Mouse (Mus musculus) lung, embryonic 16.5 days (tissue): ENCODE data around the gene Nat9. TPM values are rescaled to one million over a fixed set of nuclear protein-coding genes. Genes with fewer than 3 reads are reported as not detected.

Experiments used
- ATAC-seq: fragments of 200-750 bp; cut with Nextera tagmentation; 2 replicates; pipeline ENCODE4 v1.8.0; 2017; ENCODE audit warnings: low read depth, mild to moderate bottlenecking, moderate library complexity
- H3K27ac ChIP-seq: fragments of 300-500 bp; sonication (generic); 2 replicates; pipeline ENCODE4 v1.5.1; 2014; ENCODE audit warnings: mild to moderate bottlenecking, control low read depth, low read length
- H3K27me3 ChIP-seq: fragments of 300-500 bp; sonication (generic); 2 replicates; pipeline ENCODE4 v1.6.1; 2014; ENCODE audit warnings: low read depth, low read length, mixed read lengths; ENCODE audit not compliant: control insufficient read depth, insufficient read depth
- H3K36me3 ChIP-seq: fragments of 300-500 bp; sonication (generic); 2 replicates; pipeline ENCODE4 v1.6.1; 2014; ENCODE audit warnings: low read length; ENCODE audit not compliant: control insufficient read depth, insufficient read depth
- H3K4me1 ChIP-seq: fragments of 300-500 bp; sonication (generic); replicated peaks from 2 replicates; pipeline ENCODE4 v1.6.1; 2014; ENCODE audit warnings: low read length, mixed read lengths; ENCODE audit not compliant: control insufficient read depth, insufficient read depth
- H3K4me2 ChIP-seq: fragments of 300-500 bp; sonication (generic); 2 replicates; pipeline ENCODE4 v1.6.1; 2014; ENCODE audit warnings: low read depth, low read length, control low read depth
- H3K4me3 ChIP-seq: fragments of 300-500 bp; sonication (generic); 2 replicates; pipeline ENCODE4 v1.5.1; 2014; ENCODE audit warnings: mild to moderate bottlenecking, low read length, control low read depth
- H3K9ac ChIP-seq: fragments of 300-500 bp; sonication (generic); 2 replicates; pipeline ENCODE4 v1.6.1; 2014; ENCODE audit warnings: low read length, control low read depth
- H3K9me3 ChIP-seq: fragments of 300-500 bp; sonication (generic); 2 replicates; pipeline ENCODE4 v1.6.1; 2016; ENCODE audit warnings: low read length; ENCODE audit not compliant: control insufficient read depth
- WGBS: fragments of 180-500 bp; shearing (Covaris S2); extraction: QIAGEN DNeasy Blood & Tissue Kit; methylation state at CpG from one replicate; pipeline ENCODE4 v1.1.7; 2014; 5-methylcytosine and 5-hydroxymethylcytosine counted together
- polyA plus RNA-seq: library from polyadenylated mRNA; unstranded; fragments of >200 nt; fragmentation: Nextera tagmentation; extraction: Ambion mirVana; gene quantifications from 2 replicates; pipeline ENCODE4 v1.2.1, GENCODE M21; 2015

Gene Nat9
- polyA plus RNA-seq: 26.0 and 29.8 TPM in 2 replicates

DNA sequence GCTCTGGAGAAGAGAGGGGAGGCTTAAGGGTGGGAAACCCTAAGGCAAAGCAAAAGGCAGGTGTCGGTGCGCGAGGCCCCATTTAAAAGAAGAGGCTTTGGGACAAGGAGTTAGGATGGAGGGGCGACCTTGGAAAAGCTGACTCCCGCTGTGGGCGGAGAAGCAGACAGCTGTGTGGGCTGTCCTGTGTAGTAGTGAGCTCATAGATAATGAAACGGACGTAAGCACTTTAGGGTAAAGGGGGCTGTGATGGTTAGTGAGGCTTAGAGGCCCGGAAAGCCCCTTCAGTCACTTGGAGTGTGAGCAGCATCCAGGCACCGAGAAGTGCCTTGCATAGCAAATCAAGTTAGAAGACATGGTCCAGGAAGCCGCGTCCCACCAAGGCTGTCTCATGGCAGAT, at the start of gene Nat9:
Gene Nat9 (minus strand): TSS at position 167 of the 400 bp plus-strand sequence.
- WGBS: 6% methylated on average over 12 of the region's 12 CpGs
- Histone ChIP-seq H3K9me3 (no peaks in the 10 kb centered on the region), H3K27me3 (no peaks in the 10 kb centered on the region), H3K4me3 (peak within 1 kb of the TSS; percentile 78), H3K4me1 (peaks cover 11% of the 10 kb centered on the region), H3K36me3 (no peaks in the 10 kb centered on the region), H3K27ac (peak within 1 kb of the TSS; percentile 84), H3K9ac (peak within 1 kb of the TSS; percentile 81), H3K4me2 (peak within 1 kb of the TSS; percentile 88)
- ATAC-seq: peak; percentile 17; the same call in 1 of the 2 replicates

DNA sequence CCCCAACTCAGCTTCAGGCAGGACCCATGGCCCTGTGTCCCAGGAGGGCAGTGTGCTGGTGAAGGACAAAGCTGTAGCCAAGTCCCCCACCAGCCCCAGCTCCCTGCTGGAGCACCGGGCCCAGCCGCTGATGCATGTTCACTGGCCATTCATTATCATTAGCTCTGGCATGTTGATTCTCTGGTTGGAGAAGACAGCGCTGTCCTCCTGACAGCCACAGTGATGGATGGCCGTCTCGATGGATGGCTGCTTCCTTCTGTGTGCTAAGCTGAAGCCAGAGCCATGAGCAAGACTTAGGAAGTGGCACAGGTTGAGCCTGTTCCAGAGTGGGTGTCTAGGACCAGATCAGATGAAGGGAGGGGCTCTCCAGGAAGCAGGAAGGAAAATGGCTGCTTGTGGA, 48.9 kb upstream of the Nat9 start:
- no peak for ATAC-seq
- peaks cover 11% of the 10 kb centered on the region for H3K4me1 ChIP-seq
- no peak overlapping the region for H3K9ac ChIP-seq
- no peaks in the 10 kb centered on the region for H3K27me3 ChIP-seq
- H3K27ac ChIP-seq: no peak overlapping the region
- no peaks in the 10 kb centered on the region for H3K9me3 ChIP-seq
- H3K4me2 ChIP-seq: no peak overlapping the region
- no peak overlapping the region for H3K4me3 ChIP-seq
- no peaks in the 10 kb centered on the region for H3K36me3 ChIP-seq
- WGBS: 12% methylated on average over 5 of the region's 5 CpGs

DNA sequence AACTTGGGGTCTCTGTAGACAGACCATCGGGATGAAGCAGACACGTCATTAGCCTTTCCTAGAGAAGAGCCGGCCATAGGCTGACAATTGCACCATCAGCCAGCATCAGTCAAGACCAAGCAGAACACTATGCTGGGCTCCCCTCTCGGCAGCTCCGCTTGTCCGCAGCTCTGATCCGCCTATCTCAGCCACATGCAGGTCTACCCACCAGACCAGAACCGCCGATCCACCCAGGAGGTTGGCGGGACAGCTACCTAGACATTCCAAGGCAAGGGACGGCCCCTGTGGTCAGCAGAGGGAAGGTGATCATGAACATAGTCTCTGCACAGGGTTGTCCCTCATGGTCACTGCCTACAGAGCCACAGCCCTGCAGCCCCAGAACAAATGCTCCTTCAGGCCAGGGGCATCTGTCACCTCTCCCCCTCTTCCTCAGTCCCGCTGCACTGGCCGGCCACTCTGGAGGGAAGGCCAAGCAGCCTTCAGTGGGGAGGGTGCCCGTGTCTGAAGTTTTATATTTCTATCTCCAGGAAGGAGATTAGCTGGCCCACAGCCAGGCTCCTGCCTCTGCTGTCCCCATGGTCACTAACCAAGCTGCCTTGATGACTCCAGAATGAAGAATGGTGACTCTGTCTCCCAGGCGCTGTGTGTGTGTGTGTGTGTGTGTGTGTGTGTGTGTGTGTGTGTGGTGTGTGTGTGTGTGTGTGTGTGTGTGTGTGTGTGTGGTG, 46.8 kb upstream of the Nat9 start:
- WGBS: 58% methylated on average over 15 of the region's 15 CpGs
- Histone ChIP-seq H3K27me3 (no peaks in the 10 kb centered on the region), H3K36me3 (no peaks in the 10 kb centered on the region), H3K4me3 (no peak overlapping the region), H3K4me1 (peaks cover 13% of the 10 kb centered on the region), H3K9me3 (no peaks in the 10 kb centered on the region), H3K9ac (no peak overlapping the region), H3K4me2 (no peak overlapping the region), H3K27ac (no peak overlapping the region)
- peak; percentile 26; the same call in 1 of the 2 replicates for ATAC-seq

DNA sequence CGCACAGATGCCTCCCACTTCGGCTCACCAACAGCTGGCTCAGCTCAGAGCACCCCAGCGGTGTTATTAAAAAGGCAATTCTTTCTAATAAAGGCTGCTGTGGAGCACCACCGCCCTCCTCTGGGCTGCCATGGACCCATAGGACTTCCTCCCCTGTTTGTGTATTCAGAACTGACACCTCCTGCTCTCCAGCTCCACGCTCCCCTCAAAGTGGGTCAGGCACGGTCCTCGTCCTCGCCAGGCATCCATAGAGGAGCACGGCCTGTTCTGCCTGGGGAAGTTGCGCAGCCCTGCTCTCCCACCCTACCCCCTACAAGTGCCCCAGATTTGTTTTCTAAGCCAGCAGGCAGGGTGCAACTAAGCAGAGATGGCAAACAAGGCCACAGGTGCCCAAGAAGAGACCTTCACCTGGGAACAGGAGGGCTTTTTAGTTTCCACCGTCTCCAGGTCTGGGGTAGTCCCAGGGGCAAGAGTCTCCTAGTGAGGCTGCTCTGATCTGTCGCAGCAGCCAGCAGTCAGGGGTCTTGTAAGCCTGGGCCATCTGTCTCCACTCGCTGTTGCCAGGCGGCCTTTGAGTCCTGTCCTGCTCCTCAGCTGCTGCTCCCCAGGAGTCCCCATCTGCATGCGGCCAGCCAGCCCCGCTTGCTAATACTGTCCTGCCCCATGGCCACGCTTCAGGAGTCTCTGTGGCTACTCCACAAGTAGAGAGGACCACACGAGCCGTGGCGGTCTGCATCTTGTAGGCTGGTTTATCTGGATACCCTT, 46.0 kb upstream of the Nat9 start:
- no peak overlapping the region for H3K4me3 ChIP-seq

DNA sequence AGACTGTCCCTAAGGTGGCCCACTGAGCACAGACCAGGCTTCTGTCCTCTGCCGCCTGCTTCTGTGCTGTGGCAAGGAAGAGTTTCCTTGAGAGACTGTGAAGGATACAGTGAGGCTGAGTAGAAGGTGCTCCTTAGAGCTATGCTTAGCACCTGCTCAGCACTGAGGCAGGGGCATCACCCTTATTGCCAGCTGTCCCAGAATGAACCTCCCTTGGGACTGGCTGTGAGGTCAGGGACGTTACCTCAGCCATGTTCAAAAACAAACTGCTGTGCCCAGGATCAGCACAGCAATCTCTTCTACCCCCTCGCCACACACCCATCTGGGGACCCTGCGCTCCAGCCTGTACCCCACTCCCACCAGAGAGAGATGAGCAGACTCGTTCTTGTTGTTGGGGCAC, 45.2 kb upstream of the Nat9 start:
- Histone ChIP-seq H3K36me3 (no peaks in the 10 kb centered on the region), H3K27ac (no peak overlapping the region), H3K9ac (no peak overlapping the region), H3K27me3 (no peaks in the 10 kb centered on the region), H3K4me3 (no peak overlapping the region), H3K4me2 (no peak overlapping the region), H3K4me1 (peaks cover 13% of the 10 kb centered on the region), H3K9me3 (no peaks in the 10 kb centered on the region)
- ATAC-seq: no peak
- WGBS: 95% methylated on average over 5 of the region's 5 CpGs

More for the DNA sequence above, 46.0 kb upstream of the Nat9 start:
- H3K27ac ChIP-seq: no peak overlapping the region
- ATAC-seq: no peak
- WGBS: 67% methylated on average over 20 of the region's 20 CpGs
- no peaks in the 10 kb centered on the region for H3K27me3 ChIP-seq
- no peaks in the 10 kb centered on the region for H3K9me3 ChIP-seq
- no peak overlapping the region for H3K9ac ChIP-seq
- H3K36me3 ChIP-seq: no peaks in the 10 kb centered on the region
- H3K4me1 ChIP-seq: peaks cover 13% of the 10 kb centered on the region
- no peak overlapping the region for H3K4me2 ChIP-seq

DNA sequence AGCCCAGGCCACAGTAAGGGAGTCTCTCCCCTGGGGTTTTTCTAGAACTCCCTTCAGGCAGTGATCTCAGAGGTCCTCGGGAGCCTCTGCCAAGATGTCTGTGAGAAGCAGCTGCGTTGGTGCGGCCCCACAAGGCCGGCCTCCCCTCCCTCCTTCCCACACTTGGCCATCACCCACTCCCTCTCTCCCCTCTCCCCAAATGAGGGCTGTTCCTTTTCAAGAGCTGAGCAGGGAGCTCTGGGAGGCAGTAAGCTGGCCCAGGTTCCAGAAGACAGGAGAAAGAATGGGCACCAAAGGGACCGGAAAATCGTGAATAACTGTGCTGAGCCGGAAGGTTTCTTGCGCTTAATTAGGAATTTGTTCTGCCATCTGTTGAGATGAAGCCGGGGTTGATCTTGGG, 44.3 kb upstream of the Nat9 start:
- Histone ChIP-seq H3K4me2 (no peak overlapping the region), H3K4me3 (no peak overlapping the region), H3K27me3 (no peaks in the 10 kb centered on the region), H3K9ac (no peak overlapping the region), H3K9me3 (no peaks in the 10 kb centered on the region), H3K4me1 (peaks cover 13% of the 10 kb centered on the region), H3K36me3 (no peaks in the 10 kb centered on the region), H3K27ac (peak overlapping the region; percentile 1; the same call in 1 of the 2 replicates)
- no peak for ATAC-seq
- WGBS: 56% methylated on average over 9 of the region's 9 CpGs

DNA sequence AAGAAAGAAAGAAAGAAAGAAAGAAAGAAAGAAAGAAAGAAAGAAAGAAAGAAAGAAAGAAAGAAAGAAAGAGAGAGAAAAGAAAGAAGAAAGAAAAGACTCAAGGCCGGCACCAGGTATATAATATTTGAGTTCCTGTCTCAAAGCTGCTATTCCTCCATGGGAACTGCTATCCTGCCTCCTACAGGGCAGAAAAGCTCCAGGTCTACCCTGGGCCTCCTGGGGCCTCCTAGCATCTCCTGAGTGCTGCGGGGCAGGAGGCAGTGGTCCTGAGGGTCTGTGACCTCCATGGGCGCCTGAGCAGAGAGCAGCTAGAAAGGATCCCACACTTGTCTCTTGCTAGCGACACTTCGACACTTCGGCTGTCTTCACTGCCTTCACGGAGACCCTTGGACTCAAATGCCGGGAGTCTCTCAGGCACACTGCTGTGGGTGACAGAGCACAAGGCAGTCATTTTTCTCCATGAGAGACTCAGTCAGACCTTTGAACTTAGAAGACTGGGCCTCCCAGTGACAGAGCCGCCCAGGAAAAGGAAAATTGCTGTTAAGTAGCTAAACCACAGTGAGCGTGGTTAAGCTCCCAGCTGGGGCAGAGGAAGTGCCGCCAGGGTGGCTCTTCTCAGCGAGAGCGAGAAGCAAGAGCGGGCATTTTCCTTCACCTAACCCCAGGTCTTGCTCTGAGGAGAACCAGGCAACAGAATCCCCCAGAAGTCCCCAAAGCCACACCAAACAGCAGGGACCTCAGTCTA, 43.7 kb upstream of the Nat9 start:
- Histone ChIP-seq H3K4me1 (peaks cover 13% of the 10 kb centered on the region), H3K36me3 (no peaks in the 10 kb centered on the region), H3K27me3 (no peaks in the 10 kb centered on the region), H3K9ac (no peak overlapping the region), H3K4me3 (no peak overlapping the region), H3K4me2 (no peak overlapping the region), H3K9me3 (no peaks in the 10 kb centered on the region), H3K27ac (peak overlapping the region; percentile 1; the same call in 1 of the 2 replicates)
- no peak for ATAC-seq
- WGBS: 56% methylated on average over 14 of the region's 14 CpGs

DNA sequence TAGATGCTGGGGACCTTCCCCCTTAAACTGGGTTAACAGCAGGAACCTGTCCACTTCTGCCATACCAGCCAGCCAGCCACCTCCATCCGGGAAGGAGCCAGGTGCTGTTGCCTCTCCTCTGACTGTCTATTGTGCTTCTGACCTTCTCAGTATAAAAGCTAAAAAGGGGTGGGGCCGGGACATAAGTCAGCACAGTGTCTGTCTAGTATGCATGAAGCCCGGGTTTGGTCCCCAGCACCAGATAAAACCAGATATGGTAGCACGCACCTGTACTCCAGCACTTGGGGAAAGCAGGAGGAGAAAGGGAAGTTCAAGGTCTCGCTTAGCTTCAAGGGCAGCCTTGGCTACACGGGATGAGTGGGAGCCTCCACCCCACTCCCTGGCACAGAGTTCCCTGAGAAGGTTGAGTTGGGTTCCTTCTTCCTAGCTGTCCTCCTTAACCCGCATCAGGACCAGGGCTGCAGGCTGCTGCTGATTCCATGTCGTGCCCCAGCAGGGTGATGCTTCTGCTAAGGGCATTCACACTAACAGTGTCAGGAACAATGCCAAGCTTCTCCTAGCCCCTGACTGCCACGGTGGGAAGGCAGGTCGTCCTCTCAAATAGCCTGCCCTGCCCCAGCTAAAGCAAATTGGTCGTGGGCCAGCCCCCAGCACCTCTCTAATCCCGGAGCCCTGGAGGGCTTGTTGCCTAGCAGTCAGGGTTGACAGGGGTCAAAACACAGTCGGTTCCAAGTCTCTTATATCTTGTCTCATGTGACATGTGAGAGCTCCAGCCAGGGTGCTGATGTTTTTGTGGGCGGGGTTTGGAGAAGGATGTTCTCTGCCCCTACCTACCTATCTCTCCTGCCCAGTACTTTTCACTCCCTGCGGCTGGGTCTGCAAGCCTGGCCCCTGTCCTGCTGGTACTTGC, 41.6 kb upstream of the Nat9 start:
- Histone ChIP-seq H3K36me3 (no peaks in the 10 kb centered on the region), H3K9ac (no peak overlapping the region), H3K4me3 (no peak overlapping the region), H3K27me3 (no peaks in the 10 kb centered on the region), H3K4me1 (peaks cover 10% of the 10 kb centered on the region), H3K27ac (no peak overlapping the region), H3K9me3 (no peaks in the 10 kb centered on the region), H3K4me2 (no peak overlapping the region)
- 55% methylated on average over 15 of the region's 15 CpGs for WGBS
- no peak for ATAC-seq
